Mouse (Mus musculus) kidney, postnatal 0 days (tissue): ENCODE measurements at regions not wholly inside any gene's neighbourhood (a gene's known extent, or its start where the extent isn't known, plus 50 kb on each side); places are given as distances from the start of the nearest gene placed in this dataset.

Experiments used
- ATAC-seq: fragments of 200-750 bp; cut with Nextera tagmentation; replicated peaks from 2 replicates; pipeline ENCODE4 v1.8.0; 2017; ENCODE audit warnings: low read depth, moderate number of reproducible peaks, moderate TSS enrichment, moderate library complexity; ENCODE audit not compliant: low FRiP score
- DNase-seq: peaks from one replicate; pipeline ENCODE4 v3.0.0-alpha.2; 2016; ENCODE audit warnings: low spot score
- H3K27ac ChIP-seq: fragments of 300-500 bp; sonication (generic); 2 replicates; pipeline ENCODE4 v1.5.1; 2014; ENCODE audit warnings: mild to moderate bottlenecking
- H3K27me3 ChIP-seq: fragments of 300-500 bp; sonication (generic); 2 replicates; pipeline ENCODE4 v1.6.1; 2014; ENCODE audit warnings: low read length, mixed read lengths; ENCODE audit not compliant: insufficient read depth
- H3K36me3 ChIP-seq: fragments of 300-500 bp; sonication (generic); 2 replicates; pipeline ENCODE4 v1.6.1; 2014; ENCODE audit warnings: low read length, mixed read lengths; ENCODE audit not compliant: insufficient read depth
- H3K4me1 ChIP-seq: fragments of 300-500 bp; sonication (generic); replicated peaks from 2 replicates; pipeline ENCODE4 v1.6.1; 2014; ENCODE audit warnings: antibody characterized with exemption, low read length, mixed read lengths; ENCODE audit not compliant: insufficient read depth
- H3K4me2 ChIP-seq: fragments of 300-500 bp; sonication (generic); 2 replicates; pipeline ENCODE4 v1.6.1; 2014; ENCODE audit warnings: mild to moderate bottlenecking, low read length, moderate library complexity, mixed read lengths
- H3K4me3 ChIP-seq: fragments of 300-500 bp; sonication (generic); replicated peaks from 2 replicates; pipeline ENCODE4 v1.5.1; 2014; ENCODE audit warnings: low read depth, low read length
- H3K9ac ChIP-seq: fragments of 300-500 bp; sonication (generic); 2 replicates; pipeline ENCODE4 v1.6.1; 2014; ENCODE audit warnings: low read depth, low read length
- H3K9me3 ChIP-seq: fragments of 300-500 bp; sonication (generic); replicated peaks from 2 replicates; pipeline ENCODE4 v1.6.1; 2016; ENCODE audit warnings: low read length, inconsistent platforms, mixed read lengths
- CTCF ChIP-seq: IDR thresholded peaks from 2 replicates; pipeline ENCODE4 v1.5.1; 2016; ENCODE audit warnings: antibody characterized with exemption, low read depth, mild to moderate bottlenecking, moderate library complexity
- WGBS: fragments of 180-500 bp; shearing (Covaris S2); extraction: QIAGEN DNeasy Blood & Tissue Kit; methylation state at CpG from one replicate; pipeline ENCODE4 v1.1.7; 2014; 5-methylcytosine and 5-hydroxymethylcytosine counted together

DNA sequence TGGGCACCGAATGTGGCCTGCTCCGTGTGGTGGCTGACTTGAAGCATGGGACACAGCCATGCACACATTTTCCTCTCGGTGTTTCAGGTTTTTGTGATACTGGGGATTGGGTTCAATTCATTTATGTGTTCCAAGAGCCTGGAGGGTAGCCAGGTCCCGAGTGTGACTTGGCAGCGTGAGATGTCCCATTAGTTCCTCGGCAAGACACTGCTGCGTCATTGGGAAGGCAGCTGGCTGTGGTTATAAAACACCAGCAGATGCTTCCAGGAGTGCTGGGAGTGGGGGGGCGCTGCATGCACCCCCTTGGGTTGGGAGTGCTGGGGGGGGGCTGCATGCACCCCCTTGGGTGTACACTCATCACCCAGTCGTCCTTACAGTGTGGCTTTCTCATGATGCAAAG lies 186.9 kb upstream of the Sulf2 start:
- H3K9ac ChIP-seq, result no peak overlapping the region
- no peaks in the 10 kb centered on the region for H3K27me3 ChIP-seq
- H3K4me3 ChIP-seq, result no peak overlapping the region
- no peak overlapping the region for H3K27ac ChIP-seq
- peaks cover 3% of the 10 kb centered on the region for H3K4me1 ChIP-seq
- TF ChIP-seq CTCF, result no peak
- no peak for ATAC-seq
- WGBS, result 70% methylated on average over 9 of the region's 9 CpGs
- H3K36me3 ChIP-seq, result no peaks in the 10 kb centered on the region
- no peak for DNase-seq
- H3K9me3 ChIP-seq, result no peaks in the 10 kb centered on the region
- no peak overlapping the region for H3K4me2 ChIP-seq

DNA sequence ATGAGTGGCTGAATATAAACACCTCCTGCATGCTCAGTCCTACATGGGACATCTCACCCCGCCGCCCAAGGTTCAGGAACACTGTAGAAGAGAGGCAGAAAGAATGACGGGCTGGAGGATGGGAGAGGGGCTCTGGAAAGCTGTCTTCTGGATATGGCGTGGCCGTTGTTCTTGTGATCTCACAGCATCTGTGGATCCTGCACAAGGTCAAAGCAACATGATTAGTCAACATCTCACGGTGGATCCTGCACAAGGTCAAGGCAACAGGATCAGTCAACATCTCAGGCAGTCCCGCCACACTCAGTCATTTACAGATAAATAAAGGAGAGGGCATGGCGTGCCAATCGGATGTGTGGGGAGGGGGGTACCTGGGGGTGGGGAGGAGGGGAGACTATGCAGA lies 184.7 kb upstream of the Sulf2 start:
- ATAC-seq, result no peak
- H3K27ac ChIP-seq, result no peak overlapping the region
- no peaks in the 10 kb centered on the region for H3K36me3 ChIP-seq
- TF ChIP-seq CTCF, result no peak
- H3K9ac ChIP-seq, result no peak overlapping the region
- 91% methylated on average over 9 of the region's 9 CpGs for WGBS
- no peak overlapping the region for H3K4me2 ChIP-seq
- H3K9me3 ChIP-seq, result no peaks in the 10 kb centered on the region
- no peaks in the 10 kb centered on the region for H3K27me3 ChIP-seq
- no peak for DNase-seq
- no peaks in the 10 kb centered on the region; the same call in 1 of the 2 replicates for H3K4me1 ChIP-seq
- H3K4me3 ChIP-seq, result no peak overlapping the region

DNA sequence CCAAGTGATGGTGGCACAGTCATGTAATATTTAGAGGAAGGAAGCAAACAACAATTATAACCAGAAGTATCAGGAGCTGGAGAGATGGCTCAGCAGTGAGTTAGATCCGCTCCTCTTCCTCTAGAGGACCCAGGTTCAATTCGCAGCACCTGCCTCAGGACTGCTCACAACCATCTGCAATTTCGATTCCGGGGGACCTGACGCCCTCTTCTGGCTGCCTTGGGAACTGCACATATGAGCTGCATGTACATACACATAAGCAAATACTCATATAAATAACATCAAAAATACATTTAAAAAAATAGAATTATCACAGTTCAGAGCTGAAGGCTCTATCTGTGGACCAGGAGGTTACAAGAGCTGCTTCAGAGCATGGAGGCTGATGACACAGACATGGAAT lies 184.0 kb upstream of the Sulf2 start:
- no peaks in the 10 kb centered on the region; the same call in 1 of the 2 replicates for H3K4me1 ChIP-seq
- H3K4me2 ChIP-seq, result no peak overlapping the region
- H3K9ac ChIP-seq, result no peak overlapping the region
- 87% methylated on average over 5 of the region's 5 CpGs for WGBS
- H3K36me3 ChIP-seq, result no peaks in the 10 kb centered on the region
- TF ChIP-seq CTCF, result peak; percentile 56; the same call in 1 of the 2 replicates
- ATAC-seq, result no peak
- H3K4me3 ChIP-seq, result no peak overlapping the region
- no peaks in the 10 kb centered on the region for H3K9me3 ChIP-seq
- H3K27me3 ChIP-seq, result no peaks in the 10 kb centered on the region
- H3K27ac ChIP-seq, result no peak overlapping the region
- no peak for DNase-seq

DNA sequence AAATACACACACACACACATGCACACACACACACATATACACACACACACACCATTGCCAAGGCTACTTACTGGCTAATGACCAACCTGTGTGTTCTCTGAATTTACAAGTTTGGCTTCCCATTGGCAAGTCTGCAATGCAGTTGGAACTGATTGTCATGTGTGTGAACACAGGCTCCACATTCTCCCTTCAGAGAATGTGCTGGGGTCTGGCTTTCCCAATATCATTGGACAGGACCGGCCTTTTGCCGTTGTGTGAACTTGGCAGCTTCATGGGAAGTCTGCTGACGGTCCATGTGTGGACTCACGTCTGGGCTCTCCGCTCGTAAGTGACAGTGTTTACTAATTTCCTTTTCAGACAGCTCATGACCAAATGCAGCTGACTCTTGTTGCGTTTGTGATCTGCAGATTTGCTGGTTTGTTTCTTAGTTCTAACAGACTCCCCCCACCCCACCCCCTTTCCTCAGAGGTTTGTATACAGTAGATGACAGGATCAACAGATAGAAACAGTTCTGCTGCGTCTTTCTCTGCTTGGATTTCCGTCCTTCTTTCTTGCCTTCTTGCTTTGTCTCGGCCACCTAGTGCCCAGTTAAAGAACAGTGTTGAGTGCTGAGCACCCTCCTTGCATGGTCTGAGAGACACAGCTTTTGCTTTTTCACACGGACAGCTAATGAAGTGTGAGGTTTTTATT lies 183.1 kb upstream of the Sulf2 start:
- peak; percentile 61 for TF ChIP-seq CTCF
- ATAC-seq, result peak; percentile 11
- WGBS, result 27% methylated on average over 11 of the region's 11 CpGs

DNA sequence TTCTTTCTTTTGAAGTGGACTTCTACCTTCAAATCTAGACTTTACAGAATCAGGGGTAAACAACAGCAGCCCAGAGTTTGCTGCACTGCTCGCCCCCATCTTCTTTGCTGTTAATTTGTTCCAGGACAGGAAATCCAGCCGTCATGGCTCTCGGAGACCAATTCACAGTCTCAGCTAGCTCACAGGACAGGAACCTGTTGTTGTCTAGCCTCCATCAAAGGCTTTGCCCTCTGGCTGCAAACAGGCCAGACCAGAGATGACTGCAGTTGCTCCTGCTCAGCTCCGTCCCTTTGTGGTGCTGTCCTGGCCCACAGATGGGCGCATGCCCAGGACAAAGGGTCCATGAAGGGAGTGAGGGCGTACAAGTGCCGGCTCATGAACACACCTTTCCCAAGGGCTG lies 182.2 kb upstream of the Sulf2 start:
- DNase-seq (no peak), ATAC-seq (no peak)
- Histone ChIP-seq H3K9me3 (no peaks in the 10 kb centered on the region), H3K36me3 (no peaks in the 10 kb centered on the region), H3K4me3 (no peak overlapping the region), H3K4me1 (peaks cover 3% of the 10 kb centered on the region), H3K9ac (no peak overlapping the region), H3K27me3 (no peaks in the 10 kb centered on the region; the same call in 1 of the 2 replicates), H3K27ac (no peak overlapping the region), H3K4me2 (no peak overlapping the region)
- TF ChIP-seq CTCF, result no peak
- WGBS, result 56% methylated on average over 7 of the region's 7 CpGs

More for the DNA sequence above, 183.1 kb upstream of the Sulf2 start:
- no peak overlapping the region for H3K4me3 ChIP-seq
- no peak overlapping the region for H3K9ac ChIP-seq
- 0 out of 2 replicates have a peak overlapping the region, but pooled peaks have one; percentile 27 for H3K27ac ChIP-seq
- DNase-seq, result peak; percentile 72
- H3K4me1 ChIP-seq, result no peaks in the 10 kb centered on the region; the same call in 1 of the 2 replicates
- no peaks in the 10 kb centered on the region; the same call in 1 of the 2 replicates for H3K27me3 ChIP-seq
- H3K9me3 ChIP-seq, result no peaks in the 10 kb centered on the region
- peak overlapping the region; percentile 8; the same call in 1 of the 2 replicates for H3K4me2 ChIP-seq
- H3K36me3 ChIP-seq, result no peaks in the 10 kb centered on the region

DNA sequence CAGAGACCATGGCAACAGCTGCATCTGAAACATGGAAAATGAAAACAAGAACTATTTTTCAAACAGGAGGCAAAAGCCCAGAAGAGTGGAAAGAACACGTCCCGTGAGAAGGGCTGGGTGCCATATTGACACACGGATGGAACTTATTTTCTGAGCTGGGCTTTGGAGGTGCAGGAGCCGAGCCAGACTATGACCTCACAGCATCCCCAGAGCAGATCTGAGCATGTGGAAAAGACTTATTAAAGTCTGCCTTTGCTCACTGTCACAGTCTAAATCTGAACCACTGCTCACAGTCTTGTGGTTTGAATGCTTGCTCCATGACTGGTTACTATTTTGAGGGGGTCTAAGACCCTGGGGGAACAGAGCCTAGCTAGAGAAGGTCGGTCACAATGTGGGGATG lies 180.2 kb upstream of the Sulf2 start:
- Histone ChIP-seq H3K4me3 (no peak overlapping the region), H3K9me3 (no peaks in the 10 kb centered on the region), H3K36me3 (no peaks in the 10 kb centered on the region), H3K9ac (no peak overlapping the region), H3K4me1 (peaks cover 6% of the 10 kb centered on the region), H3K4me2 (no peak overlapping the region), H3K27me3 (no peaks in the 10 kb centered on the region; the same call in 1 of the 2 replicates), H3K27ac (no peak overlapping the region)
- TF ChIP-seq CTCF, result no peak
- DNase-seq, result no peak
- no peak for ATAC-seq
- WGBS, result 70% methylated on average over 5 of the region's 5 CpGs
